Mouse (Mus musculus): ENCODE measurements around the gene Padi6. TPM values are rescaled to one million over a fixed set of nuclear protein-coding genes. Genes with fewer than 3 reads are reported as not detected.

Gene Padi6
- polyA plus RNA-seq, 1 experiment from 2014 or later, result 0.06 TPM

GRCm38 (mm10) chr4:140774893-140775292, 32.5 kb upstream of the Padi6 start:
- Histone ChIP-seq H3K4me3 (no peak overlapping the region), H3K9ac (replicated peaks) (no peak overlapping the region), H3K36me3 (no peaks in the 10 kb centered on the region), H3K4me2 (replicated peaks) (no peak overlapping the region), H3K4me1 (peaks cover 4% of the 10 kb centered on the region; the same call in 1 of the 2 replicates), H3K27ac (replicated peaks) (no peak overlapping the region), H3K27me3 (no peaks in the 10 kb centered on the region), H3K9me3 (no peaks in the 10 kb centered on the region)
- ATAC-seq (replicated peaks), result no peak
- WGBS, result 86% methylated on average over 9 of the region's 9 CpGs

- no peak within 1 kb of the TSS for H3K4me3 ChIP-seq
- H3K27me3 ChIP-seq, result no peaks in the 10 kb centered on the region
- H3K4me2 ChIP-seq (replicated peaks), result no peak within 1 kb of the TSS
- peaks cover 4% of the 10 kb centered on the region; the same call in 1 of the 2 replicates for H3K4me1 ChIP-seq
- no peak for ATAC-seq (replicated peaks)
- H3K27ac ChIP-seq (replicated peaks), result no peak within 1 kb of the TSS
- H3K9ac ChIP-seq (replicated peaks), result no peak within 1 kb of the TSS
- no peaks in the 10 kb centered on the region for H3K9me3 ChIP-seq
- H3K36me3 ChIP-seq, result no peaks in the 10 kb centered on the region
- 84% methylated on average over 21 of the region's 21 CpGs for WGBS
These were observed 31.8 kb upstream of the Padi6 start, which contains the start of gene Padi4 for GRCm38 (mm10) chr4:140774025-140774800. Padi4 (minus strand) TSS chr4:140774236.

- Histone ChIP-seq H3K4me3 (no peak overlapping the region), H3K36me3 (no peaks in the 10 kb centered on the region), H3K9me3 (no peaks in the 10 kb centered on the region), H3K27me3 (no peaks in the 10 kb centered on the region), H3K9ac (replicated peaks) (no peak overlapping the region), H3K27ac (replicated peaks) (no peak overlapping the region), H3K4me1 (peaks cover 4% of the 10 kb centered on the region; the same call in 1 of the 2 replicates), H3K4me2 (replicated peaks) (no peak overlapping the region)
- WGBS, result 46% methylated on average over 4 of the region's 4 CpGs
- ATAC-seq (replicated peaks), result no peak
These were observed 28.6 kb upstream of the Padi6 start for GRCm38 (mm10) chr4:140771091-140771490.

DNA sequence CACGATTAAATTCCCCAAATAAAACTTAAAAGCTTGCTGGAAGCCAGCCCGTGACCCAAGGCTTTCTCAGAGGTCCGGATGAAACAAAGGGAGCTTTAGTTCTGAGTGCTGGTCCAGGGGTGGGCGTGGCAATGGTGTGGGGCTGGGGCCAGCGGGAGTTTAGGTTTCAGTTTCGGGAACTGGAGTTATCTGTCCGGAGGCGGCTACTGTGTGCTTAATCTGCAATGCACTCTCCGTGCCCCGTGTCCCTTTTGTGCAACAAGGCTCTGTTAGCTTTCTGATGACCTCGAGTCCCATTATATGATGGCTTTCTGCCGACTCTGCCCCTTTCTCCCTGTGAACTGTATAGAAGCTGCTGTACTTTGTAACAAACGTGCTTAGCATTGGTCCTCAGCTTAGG, 28.0 kb upstream of the Padi6 start:
- no peak for ATAC-seq (replicated peaks)
- Histone ChIP-seq H3K4me1 (peaks cover 4% of the 10 kb centered on the region; the same call in 1 of the 2 replicates), H3K27me3 (no peaks in the 10 kb centered on the region), H3K9me3 (no peaks in the 10 kb centered on the region), H3K9ac (replicated peaks) (no peak overlapping the region), H3K36me3 (no peaks in the 10 kb centered on the region), H3K4me3 (peak overlapping the region; percentile 16; the same call in 1 of the 2 replicates), H3K4me2 (replicated peaks) (peak overlapping the region; percentile 23), H3K27ac (replicated peaks) (no peak overlapping the region)
- 3% methylated on average over 13 of the region's 13 CpGs for WGBS

- 82% methylated on average over 5 of the region's 5 CpGs for WGBS
- H3K9ac ChIP-seq (replicated peaks), result no peak overlapping the region
- ATAC-seq (replicated peaks), result no peak
These were observed 26.5 kb upstream of the Padi6 start for GRCm38 (mm10) chr4:140768973-140769372.

DNA sequence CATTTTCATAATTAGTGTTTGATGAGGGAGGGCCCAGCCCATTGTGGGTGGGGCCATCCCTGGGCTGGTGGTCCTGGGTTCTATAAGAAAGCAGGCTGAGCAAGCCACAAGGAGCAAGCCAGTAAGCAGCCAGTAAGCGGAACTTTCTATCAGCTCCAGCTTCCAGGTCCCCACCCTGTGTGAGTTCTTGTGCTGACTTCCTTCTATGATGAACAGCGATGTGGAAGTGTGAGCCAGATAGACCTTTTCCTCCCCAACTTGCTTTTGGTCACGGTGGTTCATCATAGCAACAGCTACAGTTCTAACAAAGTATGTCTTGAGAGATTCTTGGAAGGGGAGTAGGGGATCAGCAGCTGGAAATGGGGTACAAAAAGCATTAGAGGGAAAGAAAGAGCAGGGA, 23.5 kb upstream of the Padi6 start:
- Histone ChIP-seq H3K9ac (replicated peaks) (no peak overlapping the region), H3K27me3 (no peaks in the 10 kb centered on the region), H3K4me2 (replicated peaks) (no peak overlapping the region), H3K27ac (replicated peaks) (no peak overlapping the region), H3K4me3 (no peak overlapping the region), H3K4me1 (peaks cover 4% of the 10 kb centered on the region; the same call in 1 of the 2 replicates), H3K36me3 (no peaks in the 10 kb centered on the region), H3K9me3 (no peaks in the 10 kb centered on the region)
- 87% methylated on average over 3 of the region's 3 CpGs for WGBS
- ATAC-seq (replicated peaks), result no peak

More at GRCm38 (mm10) chr4:140768973-140769372, 26.5 kb upstream of the Padi6 start:
- no peak overlapping the region for H3K4me3 ChIP-seq
- no peaks in the 10 kb centered on the region for H3K9me3 ChIP-seq
- H3K36me3 ChIP-seq, result no peaks in the 10 kb centered on the region
- no peaks in the 10 kb centered on the region for H3K27me3 ChIP-seq
- no peak overlapping the region for H3K4me2 ChIP-seq (replicated peaks)
- no peak overlapping the region for H3K27ac ChIP-seq (replicated peaks)
- peaks cover 4% of the 10 kb centered on the region; the same call in 1 of the 2 replicates for H3K4me1 ChIP-seq

DNA sequence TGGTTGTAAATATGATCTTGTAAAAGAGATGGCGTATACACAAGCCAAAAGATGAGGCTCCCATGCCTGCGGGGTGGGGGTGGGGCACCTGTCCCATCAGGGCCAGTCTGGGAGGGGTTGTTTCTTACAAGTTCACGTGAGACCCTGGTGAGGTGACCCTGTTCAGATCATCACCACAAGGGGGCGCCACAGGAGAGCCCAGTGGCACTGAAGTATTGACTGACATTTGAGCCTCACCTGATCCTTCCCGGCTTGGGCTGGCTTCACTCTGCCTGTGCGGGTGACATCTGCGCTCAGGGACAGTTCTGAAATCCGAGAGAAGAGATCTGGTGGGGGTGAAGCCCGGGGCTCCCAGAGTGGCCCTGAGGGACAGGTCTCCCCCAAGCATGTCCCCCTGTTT, 20.7 kb upstream of the Padi6 start:
- H3K4me1 ChIP-seq, result no peaks in the 10 kb centered on the region
- H3K4me3 ChIP-seq, result no peak overlapping the region
- no peaks in the 10 kb centered on the region for H3K9me3 ChIP-seq
- H3K4me2 ChIP-seq (replicated peaks), result no peak overlapping the region
- no peaks in the 10 kb centered on the region for H3K36me3 ChIP-seq
- H3K9ac ChIP-seq (replicated peaks), result no peak overlapping the region
- no peak for ATAC-seq (replicated peaks)
- H3K27me3 ChIP-seq, result no peaks in the 10 kb centered on the region
- no peak overlapping the region for H3K27ac ChIP-seq (replicated peaks)
- WGBS, result 20% methylated on average over 9 of the region's 9 CpGs

GRCm38 (mm10) chr4:140761601-140762000, 19.2 kb upstream of the Padi6 start:
- no peak for ATAC-seq (replicated peaks)
- H3K9ac ChIP-seq (replicated peaks), result no peak overlapping the region
- no peak overlapping the region for H3K4me2 ChIP-seq (replicated peaks)
- no peaks in the 10 kb centered on the region for H3K9me3 ChIP-seq
- WGBS, result 86% methylated on average over 7 of the region's 7 CpGs
- 0 out of 2 replicates have a peak, but pooled peaks cover 3% of the 10 kb centered on the region for H3K4me1 ChIP-seq
- H3K27me3 ChIP-seq, result no peaks in the 10 kb centered on the region
- no peak overlapping the region for H3K4me3 ChIP-seq
- H3K36me3 ChIP-seq, result no peaks in the 10 kb centered on the region
- no peak overlapping the region for H3K27ac ChIP-seq (replicated peaks)

DNA sequence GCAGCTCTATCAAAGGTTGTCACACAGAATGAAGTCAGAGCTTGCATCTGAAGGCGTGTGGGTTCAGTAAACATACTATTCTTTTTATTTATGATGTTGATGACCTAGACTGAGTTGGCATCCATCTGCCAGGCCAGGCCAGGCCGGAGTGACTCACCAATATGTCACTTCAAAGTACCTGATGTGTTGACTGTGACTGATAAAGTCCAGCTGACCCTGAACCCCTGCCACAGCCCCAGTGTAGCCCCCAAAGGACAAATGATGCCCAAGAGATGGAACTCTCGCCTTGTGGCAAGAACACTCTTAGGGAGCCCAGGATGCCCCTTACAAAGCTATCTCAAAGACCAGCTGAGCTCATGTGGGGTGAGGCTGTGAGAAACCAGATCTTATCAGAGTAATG, 13.4 kb upstream of the Padi6 start:
- WGBS, result 88% methylated on average over 3 of the region's 3 CpGs
- no peak overlapping the region for H3K4me3 ChIP-seq
- no peak for ATAC-seq (replicated peaks)

DNA sequence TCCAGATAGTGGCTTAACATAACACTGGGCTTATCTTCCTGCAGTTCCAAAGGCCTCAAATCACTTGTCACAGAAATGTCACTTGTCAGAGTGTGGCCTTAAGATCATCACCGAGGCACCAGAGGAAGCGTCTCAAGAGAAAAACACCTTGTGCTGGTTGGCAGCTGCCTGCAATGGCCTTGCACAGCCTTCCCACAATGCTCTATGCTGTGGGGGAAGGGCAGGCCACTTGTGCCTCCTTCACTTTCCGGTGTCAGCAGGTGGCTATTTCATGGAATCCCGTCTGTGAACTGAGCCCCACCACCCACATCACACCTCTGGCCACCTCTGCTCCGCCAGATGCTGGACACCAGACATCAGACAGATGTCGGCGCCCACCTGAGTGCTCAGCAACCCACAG, 10.9 kb upstream of the Padi6 start:
- Histone ChIP-seq H3K27ac (replicated peaks) (no peak overlapping the region), H3K9me3 (no peaks in the 10 kb centered on the region), H3K4me2 (replicated peaks) (no peak overlapping the region), H3K36me3 (no peaks in the 10 kb centered on the region), H3K27me3 (no peaks in the 10 kb centered on the region), H3K4me1 (peaks cover 9% of the 10 kb centered on the region), H3K9ac (replicated peaks) (no peak overlapping the region), H3K4me3 (no peak overlapping the region)
- WGBS, result 73% methylated on average over 7 of the region's 7 CpGs
- ATAC-seq (replicated peaks), result no peak

More for the DNA sequence above, 13.4 kb upstream of the Padi6 start:
- H3K27ac ChIP-seq (replicated peaks), result no peak overlapping the region
- 0 out of 2 replicates have a peak, but pooled peaks cover 3% of the 10 kb centered on the region for H3K4me1 ChIP-seq
- H3K9ac ChIP-seq (replicated peaks), result no peak overlapping the region
- H3K36me3 ChIP-seq, result no peaks in the 10 kb centered on the region
- H3K9me3 ChIP-seq, result no peaks in the 10 kb centered on the region
- H3K4me2 ChIP-seq (replicated peaks), result no peak overlapping the region
- no peaks in the 10 kb centered on the region for H3K27me3 ChIP-seq

GRCm38 (mm10) chr4:140750328-140750727, 7.9 kb upstream of the Padi6 start:
- WGBS, result 7% methylated on average over 19 of the region's 19 CpGs
- H3K36me3 ChIP-seq, result no peaks in the 10 kb centered on the region
- H3K27ac ChIP-seq (replicated peaks), result no peak overlapping the region
- no peaks in the 10 kb centered on the region for H3K27me3 ChIP-seq
- peaks cover 6% of the 10 kb centered on the region for H3K4me1 ChIP-seq
- peak overlapping the region; percentile 15; the same call in 1 of the 2 replicates for H3K4me3 ChIP-seq
- peak overlapping the region; percentile 40 for H3K4me2 ChIP-seq (replicated peaks)
- no peaks in the 10 kb centered on the region for H3K9me3 ChIP-seq
- no peak overlapping the region for H3K9ac ChIP-seq (replicated peaks)
- no peak for ATAC-seq (replicated peaks)

- ATAC-seq (replicated peaks), result no peak
- H3K27me3 ChIP-seq, result no peaks in the 10 kb centered on the region
- H3K4me3 ChIP-seq, result no peak overlapping the region
- H3K4me1 ChIP-seq, result peaks cover 6% of the 10 kb centered on the region
- H3K27ac ChIP-seq (replicated peaks), result no peak overlapping the region
- H3K36me3 ChIP-seq, result no peaks in the 10 kb centered on the region
- H3K9ac ChIP-seq (replicated peaks), result no peak overlapping the region
- WGBS, result 30% methylated on average over 12 of the region's 12 CpGs
- H3K9me3 ChIP-seq, result no peaks in the 10 kb centered on the region
- no peak overlapping the region for H3K4me2 ChIP-seq (replicated peaks)
These were observed 5.5 kb upstream of the Padi6 start for GRCm38 (mm10) chr4:140747978-140748377.

Measured in forebrain, embryonic 15.5 days (tissue).